Mouse (Mus musculus): ENCODE results near the gene Fanci. TPM values are rescaled to one million over a fixed set of nuclear protein-coding genes. Genes with fewer than 3 reads are reported as not detected.

Gene Fanci
- polyA plus RNA-seq (2015; fragmentation: Nextera tagmentation; extraction: Ambion mirVana), result 8.1 and 9.3 TPM in 2 replicates

- Histone ChIP-seq H3K36me3 (no peaks in the 10 kb centered on the region), H3K4me3 (peak within 1 kb of the TSS; percentile 70), H3K9ac (peak within 1 kb of the TSS; percentile 82), H3K27me3 (replicated peaks) (0 out of 2 replicates have a peak, but pooled peaks cover 6% of the 10 kb centered on the region), H3K9me3 (no peaks in the 10 kb centered on the region), H3K4me2 (peak within 1 kb of the TSS; percentile 91), H3K4me1 (peaks cover 9% of the 10 kb centered on the region), H3K27ac (replicated peaks) (peak within 1 kb of the TSS; percentile 82)
- WGBS, result under 1% methylated on average over 44 of the region's 44 CpGs
- ATAC-seq (ENCODE audit: extremely low read depth, insufficient number of reproducible peaks, low FRiP score, low TSS enrichment), result peak; percentile 84
Observed at GRCm38 (mm10) chr7:79391883-79392649, at the start of gene Fanci. Fanci (plus strand) TSS chr7:79391929.

- no peak for ATAC-seq (ENCODE audit: extremely low read depth, insufficient number of reproducible peaks, low FRiP score, low TSS enrichment)
- peaks cover 39% of the 10 kb centered on the region for H3K36me3 ChIP-seq
- peaks cover 5% of the 10 kb centered on the region; the same call in 1 of the 2 replicates for H3K4me1 ChIP-seq
- H3K9me3 ChIP-seq, result no peaks in the 10 kb centered on the region
- H3K9ac ChIP-seq, result no peak overlapping the region
- WGBS, result 49% methylated on average over 4 of the region's 4 CpGs
- H3K4me3 ChIP-seq, result no peak overlapping the region
- peaks cover 5% of the 10 kb centered on the region; the same call in 1 of the 2 replicates for H3K27me3 ChIP-seq (replicated peaks)
- H3K27ac ChIP-seq (replicated peaks), result no peak overlapping the region
- no peak overlapping the region for H3K4me2 ChIP-seq
Observed at GRCm38 (mm10) chr7:79345902-79346301, 45.8 kb upstream of the Fanci start.

GRCm38 (mm10) chr7:79346555-79347075 is 45.1 kb upstream of the Fanci start:
- Histone ChIP-seq H3K4me1 (peaks cover 5% of the 10 kb centered on the region; the same call in 1 of the 2 replicates), H3K4me2 (no peak overlapping the region), H3K36me3 (peaks cover 43% of the 10 kb centered on the region), H3K27me3 (replicated peaks) (peaks cover 11% of the 10 kb centered on the region), H3K9me3 (no peaks in the 10 kb centered on the region), H3K4me3 (no peak overlapping the region), H3K27ac (replicated peaks) (no peak overlapping the region), H3K9ac (no peak overlapping the region)
- WGBS, result 73% methylated on average over 8 of the region's 8 CpGs
- ATAC-seq (ENCODE audit: extremely low read depth, insufficient number of reproducible peaks, low FRiP score, low TSS enrichment), result no peak

GRCm38 (mm10) chr7:79347108-79347813 is 44.5 kb upstream of the Fanci start:
- H3K27me3 ChIP-seq (replicated peaks), result peaks cover 13% of the 10 kb centered on the region
- H3K9me3 ChIP-seq, result no peaks in the 10 kb centered on the region
- peaks cover 5% of the 10 kb centered on the region; the same call in 1 of the 2 replicates for H3K4me1 ChIP-seq
- no peak overlapping the region for H3K4me3 ChIP-seq
- H3K4me2 ChIP-seq, result no peak overlapping the region
- ATAC-seq (ENCODE audit: extremely low read depth, insufficient number of reproducible peaks, low FRiP score, low TSS enrichment), result no peak
- H3K9ac ChIP-seq, result no peak overlapping the region
- 73% methylated on average over 13 of the region's 13 CpGs for WGBS
- H3K36me3 ChIP-seq, result peaks cover 46% of the 10 kb centered on the region
- H3K27ac ChIP-seq (replicated peaks), result no peak overlapping the region

- H3K4me3 ChIP-seq, result no peak overlapping the region
- H3K36me3 ChIP-seq, result peaks cover 36% of the 10 kb centered on the region
- H3K9me3 ChIP-seq, result no peaks in the 10 kb centered on the region
- no peak overlapping the region for H3K9ac ChIP-seq
- no peak overlapping the region for H3K4me2 ChIP-seq
- H3K27me3 ChIP-seq (replicated peaks), result peaks cover 21% of the 10 kb centered on the region
- WGBS, result 81% methylated on average over 8 of the region's 8 CpGs
- ATAC-seq (ENCODE audit: extremely low read depth, insufficient number of reproducible peaks, low FRiP score, low TSS enrichment), result no peak
- H3K4me1 ChIP-seq, result peaks cover 5% of the 10 kb centered on the region; the same call in 1 of the 2 replicates
- no peak overlapping the region for H3K27ac ChIP-seq (replicated peaks)
Observed at GRCm38 (mm10) chr7:79348816-79349215, 42.9 kb upstream of the Fanci start.

- Histone ChIP-seq H3K4me2 (no peak overlapping the region), H3K9me3 (no peaks in the 10 kb centered on the region), H3K4me1 (peaks cover 5% of the 10 kb centered on the region; the same call in 1 of the 2 replicates), H3K27me3 (replicated peaks) (peaks cover 29% of the 10 kb centered on the region), H3K27ac (replicated peaks) (no peak overlapping the region), H3K9ac (no peak overlapping the region), H3K36me3 (peaks cover 39% of the 10 kb centered on the region), H3K4me3 (no peak overlapping the region)
- no peak for ATAC-seq (ENCODE audit: extremely low read depth, insufficient number of reproducible peaks, low FRiP score, low TSS enrichment)
- 44% methylated on average over 12 of the region's 12 CpGs for WGBS
Observed at GRCm38 (mm10) chr7:79349738-79350386, 41.9 kb upstream of the Fanci start.

GRCm38 (mm10) chr7:79358350-79359182 is 33.2 kb upstream of the Fanci start:
- H3K4me1 ChIP-seq, result peaks cover 65% of the 10 kb centered on the region
- H3K9ac ChIP-seq, result peak overlapping the region; percentile 59
- peaks cover 33% of the 10 kb centered on the region for H3K36me3 ChIP-seq
- H3K4me3 ChIP-seq, result peak overlapping the region; percentile 42
- H3K27me3 ChIP-seq (replicated peaks), result peaks cover 59% of the 10 kb centered on the region
- peak overlapping the region; percentile 68 for H3K4me2 ChIP-seq
- WGBS, result 4% methylated on average over 15 of the region's 15 CpGs
- peak overlapping the region; percentile 81 for H3K27ac ChIP-seq (replicated peaks)
- H3K9me3 ChIP-seq, result no peaks in the 10 kb centered on the region
- ATAC-seq (ENCODE audit: extremely low read depth, insufficient number of reproducible peaks, low FRiP score, low TSS enrichment), result peak; percentile 68; the same call in 1 of the 2 replicates

- 37% methylated on average over 3 of the region's 3 CpGs for WGBS
- Histone ChIP-seq H3K36me3 (peaks cover 30% of the 10 kb centered on the region), H3K4me2 (peak overlapping the region; percentile 68), H3K9me3 (no peaks in the 10 kb centered on the region), H3K9ac (0 out of 2 replicates have a peak overlapping the region, but pooled peaks have one; percentile 62), H3K27ac (replicated peaks) (peak overlapping the region; percentile 81), H3K4me3 (peak overlapping the region; percentile 42), H3K27me3 (replicated peaks) (peaks cover 56% of the 10 kb centered on the region), H3K4me1 (peaks cover 70% of the 10 kb centered on the region)
- 0 out of 2 replicates have a peak, but pooled peaks have one; percentile 1 for ATAC-seq (ENCODE audit: extremely low read depth, insufficient number of reproducible peaks, low FRiP score, low TSS enrichment)
Observed at GRCm38 (mm10) chr7:79359183-79359435, 32.6 kb upstream of the Fanci start.

GRCm38 (mm10) chr7:79360056-79360455 is 31.7 kb upstream of the Fanci start:
- Histone ChIP-seq H3K27me3 (replicated peaks) (peaks cover 56% of the 10 kb centered on the region), H3K4me1 (peaks cover 72% of the 10 kb centered on the region), H3K4me3 (peak overlapping the region; percentile 42), H3K27ac (replicated peaks) (peak overlapping the region; percentile 81), H3K9me3 (no peaks in the 10 kb centered on the region), H3K9ac (peak overlapping the region; percentile 62; the same call in 1 of the 2 replicates), H3K36me3 (peaks cover 23% of the 10 kb centered on the region), H3K4me2 (peak overlapping the region; percentile 68)
- no peak for ATAC-seq (ENCODE audit: extremely low read depth, insufficient number of reproducible peaks, low FRiP score, low TSS enrichment)
- 32% methylated on average over 11 of the region's 11 CpGs for WGBS

- Histone ChIP-seq H3K36me3 (0 out of 2 replicates have a peak, but pooled peaks cover 5% of the 10 kb centered on the region), H3K4me1 (peaks cover 69% of the 10 kb centered on the region), H3K4me3 (no peak overlapping the region), H3K9me3 (no peaks in the 10 kb centered on the region), H3K4me2 (no peak overlapping the region), H3K27me3 (replicated peaks) (peaks cover 47% of the 10 kb centered on the region), H3K9ac (no peak overlapping the region), H3K27ac (replicated peaks) (no peak overlapping the region)
- no peak for ATAC-seq (ENCODE audit: extremely low read depth, insufficient number of reproducible peaks, low FRiP score, low TSS enrichment)
- WGBS, result 84% methylated on average over 8 of the region's 8 CpGs
Observed at GRCm38 (mm10) chr7:79362208-79362607, 29.5 kb upstream of the Fanci start.

Data from heart, embryonic 13.5 days (tissue).